8 mouse cellular contexts compared by ENCODE assay signal in the genomic region with DNA sequence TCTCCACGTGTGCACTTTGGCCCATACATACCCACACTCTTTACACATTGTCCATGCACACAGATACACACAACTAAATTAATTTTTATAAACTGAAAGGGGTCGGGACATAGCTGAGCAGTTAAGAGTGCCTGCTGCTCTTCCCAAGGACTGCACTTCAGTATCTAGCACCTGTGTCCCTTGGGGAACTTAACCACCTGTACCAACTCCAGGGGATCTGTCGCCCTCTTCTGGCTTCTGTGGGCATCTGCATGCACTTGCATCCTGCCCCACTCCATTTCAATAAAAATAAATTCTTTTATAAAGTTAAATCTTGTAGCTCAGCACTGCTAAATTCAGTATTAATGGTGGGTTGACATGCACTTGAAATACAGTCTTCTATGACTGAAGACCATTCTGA. TPM values are rescaled to one million over a fixed set of nuclear protein-coding genes. Genes with fewer than 3 reads are reported as not detected.
DNase-seq lines count a peak whose midpoint lies in the region; ATAC-seq lines count a peak whose summit lies in the region.

No protein-coding gene starts in this region.

- no peaks in the 10 kb centered on the region for H3K4me1 ChIP-seq in hindbrain, embryonic 11.5 days (replicated peaks; ENCODE audit: control insufficient read depth, insufficient read depth, low read length)
- H3K4me1 ChIP-seq in hindbrain, embryonic 16.5 days (ENCODE audit: control insufficient read depth, insufficient read depth, low read depth, low read length), result no peaks in the 10 kb centered on the region

- H3K9me3 ChIP-seq in hindbrain, embryonic 11.5 days (ENCODE audit: control insufficient read depth, low read length), result no peaks in the 10 kb centered on the region
- H3K9me3 ChIP-seq in hindbrain, embryonic 16.5 days (ENCODE audit: control insufficient read depth, low read length), result no peaks in the 10 kb centered on the region

- peak; percentile 3 for DNase-seq in hindbrain, embryonic 11.5 days (ENCODE audit: low spot score)
- peak; percentile 41 for DNase-seq in ES-CJ7 (ENCODE audit: low read depth, low spot score)
- peak; percentile 6 for DNase-seq in embryo, embryonic 11 days
- DNase-seq in left cerebral cortex, postnatal 14 days (ENCODE audit: low spot score in 2 of 2), result no peak
- no peak for DNase-seq in ovary, postnatal 10 days (ENCODE audit: low spot score)
- no peak for DNase-seq in cerebellum, adult 9-10 months

- intact Hi-C loops in left cerebral cortex, postnatal 14 days (cut with DNase I), result loop anchor here (5.0 kb wide), 2 partner anchors 222 to 292 kb away; no protein-coding TSS in a partner anchor

- no peak overlapping the region for H3K9ac ChIP-seq in hindbrain, embryonic 11.5 days (ENCODE audit: low read depth, low read length)
- no peak overlapping the region for H3K9ac ChIP-seq in hindbrain, embryonic 16.5 days (ENCODE audit: low read depth, low read length)

- no peak overlapping the region for H3K4me2 ChIP-seq in hindbrain, embryonic 11.5 days (replicated peaks; ENCODE audit: low read depth, low read length)
- H3K4me2 ChIP-seq in hindbrain, embryonic 16.5 days (ENCODE audit: low read length), result no peak overlapping the region

- 42% methylated on average over 3 of the region's 3 CpGs for WGBS in hindbrain, embryonic 11.5 days
- WGBS in hindbrain, embryonic 16.5 days, result 43% methylated on average over 3 of the region's 3 CpGs

- H3K27ac ChIP-seq in hindbrain, embryonic 11.5 days (ENCODE audit: low read depth, low read length), result no peak overlapping the region
- H3K27ac ChIP-seq in hindbrain, embryonic 16.5 days (ENCODE audit: low read depth, low read length), result no peak overlapping the region

- no peaks in the 10 kb centered on the region for H3K36me3 ChIP-seq in hindbrain, embryonic 11.5 days (ENCODE audit: control insufficient read depth, insufficient read depth, low read length)
- no peaks in the 10 kb centered on the region for H3K36me3 ChIP-seq in hindbrain, embryonic 16.5 days (ENCODE audit: control insufficient read depth, insufficient read depth, low read length)

- H3K4me3 ChIP-seq in hindbrain, embryonic 11.5 days (ENCODE audit: low read depth, low read length), result no peak overlapping the region
- H3K4me3 ChIP-seq in hindbrain, embryonic 16.5 days (ENCODE audit: low read length), result no peak overlapping the region

- no peaks in the 10 kb centered on the region for H3K27me3 ChIP-seq in hindbrain, embryonic 11.5 days (ENCODE audit: control insufficient read depth, insufficient read depth, low read length)
- no peaks in the 10 kb centered on the region for H3K27me3 ChIP-seq in hindbrain, embryonic 16.5 days (replicated peaks; ENCODE audit: control insufficient read depth, insufficient read depth, low read length)

- no peak for ATAC-seq in hindbrain, embryonic 11.5 days (ENCODE audit: low FRiP score)
- no peak for ATAC-seq in hindbrain, embryonic 16.5 days
- ATAC-seq in neutrophil, adult 5-6 weeks (ENCODE audit: extremely low read depth, insufficient number of reproducible peaks, low FRiP score, poor library complexity, severe bottlenecking), result peak; percentile 77

RNA-seq across cellular contexts. Expression of gene Rps6ka3, which starts 54.6 kb away (rescaled TPM):
- polyA plus RNA-seq in hindbrain, embryonic 11.5 days (2014; fragmentation: Nextera tagmentation; extraction: Ambion mirVana), result 6.2 and 8.9 TPM in 2 replicates
- polyA plus RNA-seq in hindbrain, embryonic 16.5 days (2015; fragmentation: Nextera tagmentation; extraction: Ambion mirVana), result 3.2 and 3.6 TPM in 2 replicates
- 26.0 and 27.0 TPM in 2 replicates for total RNA-seq in neutrophil, adult 5-6 weeks (2017)
- total RNA-seq in left cerebral cortex, postnatal 14 days (2021), result 10 to 100 TPM; 49.3 to 49.9 TPM

Comparison
In these comparisons a context has a peak if more than half of its experiments do, and no peak if none do; other contexts are left out.
1. DNase-seq: peak in hindbrain, embryonic 11.5 days (single experiment), ES-CJ7 (single experiment) and embryo, embryonic 11 days (single experiment); none in left cerebral cortex, postnatal 14 days (0 of 2), ovary, postnatal 10 days (single experiment) and cerebellum, adult 9-10 months (single experiment).